Mouse (Mus musculus): ENCODE data around the gene Mettl11b.

DNA sequence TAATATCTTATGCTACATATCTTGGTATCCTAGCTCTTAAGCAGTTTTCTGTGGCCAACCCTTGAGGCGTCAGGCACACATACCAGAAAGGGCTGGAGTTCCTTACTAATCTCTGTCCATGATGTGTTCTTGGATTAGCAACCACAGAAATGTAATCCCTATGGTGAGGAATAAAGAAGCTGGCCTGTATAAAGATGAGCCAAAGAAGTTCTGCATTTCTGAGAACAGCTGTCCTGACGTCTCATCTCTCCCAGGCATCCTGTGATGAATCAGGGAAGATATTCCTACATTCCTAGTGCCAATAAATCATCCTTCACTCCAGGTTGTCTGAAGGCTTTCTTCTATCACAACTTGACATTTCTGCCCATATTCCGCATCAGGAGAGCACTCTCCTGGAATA is 33.2 kb downstream of the Mettl11b start:
- TF ChIP-seq CTCF (IDR thresholded peaks at IDR 0.05; ENCODE audit: low read depth, low read length) (no peak), GATA1 (IDR thresholded peaks at IDR 0.05; ENCODE audit: borderline replicate concordance, low read length) (no peak), TAL1 (conservative IDR thresholded peaks at IDR 0.05; ENCODE audit: low read depth, low read length) (no peak), POLR2AphosphoS5 (IDR thresholded peaks at IDR 0.05; ENCODE audit: insufficient replicate concordance, low read depth, low read length) (no peak)

Data from G1E (cell line).